Mouse (Mus musculus) embryonic facial prominence, embryonic 13.5 days (tissue): ENCODE measurements around the gene Nepro. TPM values are rescaled to one million over a fixed set of nuclear protein-coding genes. Genes with fewer than 3 reads are reported as not detected.

Experiments
- ATAC-seq: fragments of 200-750 bp; cut with Nextera tagmentation; 2 replicates; pipeline ENCODE4 v1.8.0; 2017; ENCODE audit warnings: low read depth; ENCODE audit not compliant: insufficient number of reproducible peaks, insufficient read depth, low FRiP score, low TSS enrichment
- H3K27ac ChIP-seq: fragments of 300-500 bp; sonication (generic); 2 replicates; pipeline ENCODE4 v1.5.1; 2015; ENCODE audit warnings: moderate library complexity, mild to moderate bottlenecking, inconsistent platforms
- H3K27me3 ChIP-seq: fragments of 300-500 bp; sonication (generic); 2 replicates; pipeline ENCODE4 v1.6.1; 2015; ENCODE audit warnings: mild to moderate bottlenecking, inconsistent platforms
- H3K36me3 ChIP-seq: fragments of 300-500 bp; sonication (generic); 2 replicates; pipeline ENCODE4 v1.6.1; 2015; ENCODE audit warnings: mild to moderate bottlenecking, inconsistent platforms
- H3K4me1 ChIP-seq: fragments of 300-500 bp; sonication (generic); 2 replicates; pipeline ENCODE4 v1.6.1; 2015; ENCODE audit warnings: inconsistent platforms
- H3K4me2 ChIP-seq: fragments of 300-500 bp; sonication (generic); 2 replicates; pipeline ENCODE4 v1.6.1; 2015; ENCODE audit warnings: moderate library complexity, mild to moderate bottlenecking, inconsistent platforms
- H3K4me3 ChIP-seq: fragments of 300-500 bp; sonication (generic); 2 replicates; pipeline ENCODE4 v1.5.1; 2015; ENCODE audit warnings: mild to moderate bottlenecking, inconsistent platforms
- H3K9ac ChIP-seq: fragments of 300-500 bp; sonication (generic); 2 replicates; pipeline ENCODE4 v1.6.1; 2015; ENCODE audit warnings: mild to moderate bottlenecking, inconsistent platforms
- H3K9me3 ChIP-seq: fragments of 300-500 bp; sonication (generic); 2 replicates; pipeline ENCODE4 v1.6.1; 2016; ENCODE audit warnings: inconsistent platforms
- WGBS: fragments of 180-500 bp; shearing (Covaris S2); methylation state at CpG from one replicate; pipeline ENCODE4 v1.1.7; 2015; ENCODE audit warnings: mixed read lengths; 5-methylcytosine and 5-hydroxymethylcytosine counted together
- polyA plus RNA-seq: library from polyadenylated mRNA; unstranded; fragments of >200 nt; fragmentation: Nextera tagmentation; extraction: Ambion mirVana; gene quantifications from 2 replicates; pipeline ENCODE4 v1.2.1, GENCODE M21; 2015

The Nepro gene
- polyA plus RNA-seq = 9.9 and 10.0 TPM in 2 replicates

DNA sequence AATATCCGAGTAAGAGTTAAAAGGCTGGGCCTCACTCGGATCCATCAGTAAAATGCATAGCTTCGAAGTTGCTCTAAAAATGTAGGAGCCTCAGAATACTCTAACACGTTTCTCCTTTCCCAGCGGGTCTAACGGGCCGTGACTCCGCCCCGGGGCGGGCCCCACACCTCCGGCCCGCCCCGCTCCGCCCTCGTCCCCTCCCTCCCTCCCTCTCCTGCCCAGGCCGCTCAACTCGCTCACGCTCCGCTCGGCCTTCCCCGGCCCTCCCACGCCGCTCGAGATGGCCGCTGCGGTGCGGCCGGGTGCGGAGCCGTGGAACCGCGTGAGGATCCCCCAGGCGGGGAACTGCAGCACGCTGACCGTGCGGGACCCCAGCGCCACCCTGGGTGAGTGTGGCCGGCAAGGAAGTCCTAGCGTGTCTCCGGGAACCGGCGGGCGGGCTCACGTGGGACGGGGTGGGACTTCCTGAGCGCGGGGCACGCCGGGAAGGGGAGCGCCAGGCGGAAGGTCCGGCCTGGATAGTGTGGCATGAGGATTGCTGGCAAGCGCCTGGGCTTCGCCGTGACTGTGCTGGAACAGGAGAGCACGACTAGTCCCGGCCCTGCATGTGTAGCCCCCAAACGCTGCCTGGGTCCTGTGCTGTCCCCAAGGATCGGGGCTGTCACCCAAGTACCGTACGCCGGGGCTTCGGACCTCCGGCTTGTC is at the start of gene Nepro:
TSS of gene Nepro (plus strand) at position 219 of the 705 bp plus-strand sequence.
- peak within 1 kb of the TSS; percentile 71 for H3K4me2 ChIP-seq
- peak within 1 kb of the TSS; percentile 87 for H3K9ac ChIP-seq
- WGBS = under 1% methylated on average over 62 of the region's 64 CpGs
- no peaks in the 10 kb centered on the region for H3K27me3 ChIP-seq
- ATAC-seq = peak; percentile 95
- peaks cover 22% of the 10 kb centered on the region for H3K4me1 ChIP-seq
- H3K36me3 ChIP-seq = peaks cover 25% of the 10 kb centered on the region
- no peaks in the 10 kb centered on the region for H3K9me3 ChIP-seq
- H3K4me3 ChIP-seq = peak within 1 kb of the TSS; percentile 80
- peak within 1 kb of the TSS; percentile 92 for H3K27ac ChIP-seq

DNA sequence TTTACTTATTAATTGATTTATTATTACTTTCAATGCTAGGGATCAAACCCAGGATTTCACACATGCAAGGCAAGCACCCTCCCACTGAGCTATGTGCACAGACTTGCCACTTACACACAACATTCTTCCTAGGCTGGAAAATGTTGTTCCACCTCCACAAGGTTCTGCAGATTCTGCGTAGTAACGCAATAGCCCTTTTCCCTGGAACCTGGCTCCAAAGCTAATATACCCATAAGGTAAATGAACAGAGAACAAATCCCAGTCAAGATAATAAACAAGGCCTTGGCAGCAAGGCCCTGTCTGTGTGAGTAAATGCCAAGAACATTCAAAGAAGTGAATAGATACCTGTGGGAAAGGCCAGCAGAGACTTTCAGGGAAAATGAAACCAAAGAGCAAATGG is 47.7 kb upstream of the Nepro start:
- Histone ChIP-seq H3K36me3 (no peaks in the 10 kb centered on the region), H3K9me3 (no peaks in the 10 kb centered on the region), H3K4me1 (peaks cover 64% of the 10 kb centered on the region), H3K27ac (peak overlapping the region; percentile 73), H3K9ac (no peak overlapping the region), H3K4me2 (no peak overlapping the region), H3K27me3 (no peaks in the 10 kb centered on the region), H3K4me3 (no peak overlapping the region)
- ATAC-seq = no peak
- 67% methylated on average over 2 of the region's 2 CpGs for WGBS

DNA sequence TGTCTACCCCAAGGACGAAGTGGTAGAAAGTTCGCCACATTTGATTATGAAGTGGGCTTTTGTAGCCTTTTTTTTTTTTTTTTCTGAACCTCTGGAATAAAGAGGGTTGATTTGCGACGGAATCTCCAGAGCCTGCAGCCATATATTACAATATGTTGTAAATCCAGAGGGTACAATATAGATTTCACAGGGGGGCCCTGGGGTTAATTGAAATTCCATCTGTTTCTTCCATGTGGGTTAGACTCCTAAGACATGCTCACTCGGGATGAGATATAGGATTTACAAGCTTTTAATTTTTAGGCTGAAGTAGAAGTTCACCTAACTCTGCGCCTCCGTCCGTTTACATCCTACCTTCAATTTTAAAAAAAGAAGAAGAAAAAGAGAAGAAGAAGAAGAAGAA is 45.0 kb upstream of the Nepro start:
- Histone ChIP-seq H3K9me3 (0 out of 2 replicates have a peak, but pooled peaks cover 4% of the 10 kb centered on the region), H3K27me3 (no peaks in the 10 kb centered on the region), H3K4me1 (peaks cover 41% of the 10 kb centered on the region), H3K9ac (no peak overlapping the region), H3K4me2 (peak overlapping the region; percentile 31), H3K4me3 (no peak overlapping the region), H3K36me3 (no peaks in the 10 kb centered on the region), H3K27ac (peak overlapping the region; percentile 83)
- 22% methylated on average over 8 of the region's 8 CpGs for WGBS
- no peak for ATAC-seq

DNA sequence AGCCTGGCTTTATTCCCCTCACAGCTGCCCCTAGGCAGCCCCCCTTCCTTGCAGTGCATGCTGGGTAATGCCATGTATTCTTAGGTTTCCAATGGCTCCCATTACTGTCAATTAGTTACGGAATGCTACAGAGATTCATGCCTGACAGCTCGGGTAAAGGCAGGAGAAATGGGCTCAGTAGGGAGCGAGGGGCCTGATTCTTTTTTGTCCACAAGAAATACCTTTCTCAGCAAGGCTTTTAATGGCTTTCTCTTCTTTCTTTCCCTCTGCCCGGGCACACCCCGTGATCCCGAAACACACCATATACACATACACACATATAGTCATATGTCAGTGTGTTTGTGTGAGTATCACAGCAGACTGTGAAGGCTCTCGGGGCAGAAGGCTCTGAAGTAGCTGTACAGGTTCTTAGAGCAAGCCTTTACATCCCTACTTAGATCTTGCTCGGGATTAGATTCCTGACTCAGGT is 44.6 kb upstream of the Nepro start:
- 0 out of 2 replicates have a peak, but pooled peaks have one; percentile 45 for ATAC-seq
- Histone ChIP-seq H3K27me3 (no peaks in the 10 kb centered on the region), H3K9me3 (0 out of 2 replicates have a peak, but pooled peaks cover 4% of the 10 kb centered on the region), H3K36me3 (no peaks in the 10 kb centered on the region), H3K4me1 (peaks cover 44% of the 10 kb centered on the region), H3K4me3 (no peak overlapping the region), H3K9ac (no peak overlapping the region), H3K27ac (peak overlapping the region; percentile 83), H3K4me2 (peak overlapping the region; percentile 31)
- 17% methylated on average over 8 of the region's 8 CpGs for WGBS

DNA sequence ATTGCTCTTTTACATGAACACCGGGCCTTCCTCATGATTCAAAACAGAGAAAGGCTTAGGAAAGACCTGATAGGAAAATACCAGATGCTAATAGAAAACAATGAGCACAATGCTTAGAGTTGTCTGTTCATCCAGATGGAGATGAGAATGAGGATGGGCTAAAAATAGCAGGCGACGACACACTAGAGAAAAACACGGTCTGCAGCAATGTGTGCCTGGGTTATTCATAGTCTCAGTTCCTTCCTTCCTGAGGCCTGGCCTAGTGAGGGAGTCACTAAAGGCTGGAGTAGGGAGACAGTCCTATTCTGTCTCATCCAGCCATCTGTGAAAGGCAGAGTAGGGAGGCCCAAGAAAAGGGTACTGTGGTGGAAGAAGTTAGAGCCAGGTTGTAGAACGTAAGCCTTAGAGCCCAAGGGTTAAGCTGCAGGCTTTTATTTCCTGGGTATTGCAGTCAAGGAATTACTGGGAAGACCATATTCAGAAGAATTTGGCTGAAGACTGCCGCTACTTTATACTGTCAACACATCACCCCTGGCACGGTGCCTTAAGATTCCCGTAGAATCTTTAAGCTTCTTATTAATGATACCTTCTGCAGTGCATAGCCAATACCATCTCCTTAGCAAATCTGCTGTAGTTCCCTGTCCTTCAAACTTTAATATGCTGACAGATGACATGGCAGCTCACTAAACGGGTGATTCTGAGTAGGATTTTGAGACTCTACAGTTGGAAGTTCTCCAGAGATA is 43.2 kb upstream of the Nepro start:
- Histone ChIP-seq H3K4me2 (no peak overlapping the region), H3K9me3 (0 out of 2 replicates have a peak, but pooled peaks cover 4% of the 10 kb centered on the region), H3K27me3 (no peaks in the 10 kb centered on the region), H3K4me1 (peaks cover 49% of the 10 kb centered on the region), H3K36me3 (no peaks in the 10 kb centered on the region), H3K4me3 (no peak overlapping the region), H3K27ac (peak overlapping the region; percentile 83), H3K9ac (no peak overlapping the region)
- 0 out of 2 replicates have a peak, but pooled peaks have one; percentile 27 for ATAC-seq
- 57% methylated on average over 9 of the region's 9 CpGs for WGBS

DNA sequence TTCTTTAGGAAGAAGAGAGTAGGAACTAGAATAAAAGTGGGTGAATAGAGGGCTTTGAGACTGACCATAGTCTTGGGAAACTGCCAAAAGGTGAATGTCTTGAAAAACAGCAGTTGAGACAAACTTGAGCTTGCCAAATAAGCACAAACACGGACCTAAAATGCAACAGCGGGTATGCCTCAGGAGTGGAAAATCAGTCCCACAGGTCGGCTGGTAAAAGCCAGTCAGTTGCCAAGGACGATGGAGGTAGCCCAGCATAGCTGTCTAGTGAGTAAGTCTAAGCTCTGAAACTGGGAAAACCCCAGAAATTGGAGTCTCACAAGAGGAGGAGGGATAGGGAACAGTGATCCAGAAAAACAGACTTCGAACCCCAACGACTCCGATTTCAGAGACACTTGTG is 39.5 kb upstream of the Nepro start:
- Histone ChIP-seq H3K27me3 (no peaks in the 10 kb centered on the region), H3K4me1 (peaks cover 51% of the 10 kb centered on the region), H3K36me3 (no peaks in the 10 kb centered on the region), H3K4me2 (no peak overlapping the region), H3K27ac (peak overlapping the region; percentile 55), H3K9ac (no peak overlapping the region), H3K9me3 (0 out of 2 replicates have a peak, but pooled peaks cover 4% of the 10 kb centered on the region), H3K4me3 (no peak overlapping the region)
- no peak for ATAC-seq
- WGBS = 72% methylated on average over 7 of the region's 7 CpGs

DNA sequence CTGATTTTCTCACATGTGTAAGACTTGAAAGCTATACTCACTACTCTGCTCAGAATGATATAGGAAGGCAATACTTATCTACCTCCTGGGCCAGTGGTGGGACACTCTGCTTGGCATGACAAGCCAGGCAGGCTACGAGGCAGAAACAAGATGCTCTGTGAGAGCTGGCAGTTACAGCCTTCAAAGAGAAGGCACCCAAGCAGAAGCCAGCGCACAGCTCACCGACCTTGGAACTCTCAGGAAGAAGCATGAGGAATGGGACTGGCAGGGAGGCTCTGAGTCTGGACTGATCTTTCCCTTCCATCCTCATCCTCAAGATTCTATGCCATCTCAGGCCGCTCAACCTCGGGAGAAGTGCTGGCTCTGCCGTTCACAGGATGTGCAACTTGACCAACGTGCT is 38.7 kb upstream of the Nepro start:
- H3K4me3 ChIP-seq = no peak overlapping the region
- 0 out of 2 replicates have a peak, but pooled peaks cover 4% of the 10 kb centered on the region for H3K9me3 ChIP-seq
- no peaks in the 10 kb centered on the region for H3K36me3 ChIP-seq
- ATAC-seq = no peak
- H3K9ac ChIP-seq = no peak overlapping the region
- no peak overlapping the region for H3K4me2 ChIP-seq
- H3K27me3 ChIP-seq = no peaks in the 10 kb centered on the region
- H3K27ac ChIP-seq = peak overlapping the region; percentile 55
- H3K4me1 ChIP-seq = peaks cover 44% of the 10 kb centered on the region
- WGBS = 79% methylated on average over 7 of the region's 7 CpGs

DNA sequence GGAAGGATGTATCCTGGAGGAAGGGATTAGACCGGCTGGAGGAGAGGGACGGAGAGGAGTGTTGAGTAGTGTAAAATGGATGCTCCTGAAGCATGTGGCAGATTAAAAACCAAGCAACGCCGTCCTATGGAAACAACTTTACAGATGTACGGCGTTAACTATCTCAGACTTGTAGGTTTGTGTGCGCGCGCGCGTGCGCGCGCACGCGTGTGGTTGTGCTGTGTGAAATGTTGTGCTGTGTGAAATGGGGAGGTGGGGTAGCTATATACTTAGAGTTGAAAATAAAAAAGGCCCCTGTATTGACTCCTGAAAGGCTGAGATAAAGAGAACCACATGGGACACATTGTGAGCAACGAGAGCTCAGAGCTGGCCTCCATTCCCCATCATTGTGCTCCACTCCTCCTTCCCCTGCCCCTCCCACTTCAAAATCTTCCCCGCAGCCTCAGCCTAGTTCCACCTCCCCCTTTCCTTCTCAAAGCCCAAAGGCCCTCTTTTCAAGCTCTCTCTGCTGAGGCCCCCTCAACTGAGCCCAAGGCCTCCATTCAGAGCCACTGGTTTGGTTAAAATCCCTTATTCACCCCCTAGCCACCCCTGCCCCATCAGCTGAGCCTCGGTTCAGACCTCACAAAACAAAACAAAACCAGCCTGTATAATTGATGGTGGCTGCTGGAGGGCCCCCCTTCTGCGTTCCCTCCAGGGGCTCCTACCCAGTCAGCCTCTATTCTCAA is 36.9 kb upstream of the Nepro start:
- ATAC-seq = peak; percentile 77
- WGBS = 29% methylated on average over 20 of the region's 20 CpGs
- peak overlapping the region; percentile 93 for H3K27ac ChIP-seq
- no peaks in the 10 kb centered on the region for H3K27me3 ChIP-seq
- H3K9me3 ChIP-seq = 0 out of 2 replicates have a peak, but pooled peaks cover 4% of the 10 kb centered on the region
- H3K4me2 ChIP-seq = peak overlapping the region; percentile 50
- H3K9ac ChIP-seq = peak overlapping the region; percentile 52
- H3K4me1 ChIP-seq = peaks cover 48% of the 10 kb centered on the region
- H3K36me3 ChIP-seq = no peaks in the 10 kb centered on the region
- H3K4me3 ChIP-seq = peak overlapping the region; percentile 16

DNA sequence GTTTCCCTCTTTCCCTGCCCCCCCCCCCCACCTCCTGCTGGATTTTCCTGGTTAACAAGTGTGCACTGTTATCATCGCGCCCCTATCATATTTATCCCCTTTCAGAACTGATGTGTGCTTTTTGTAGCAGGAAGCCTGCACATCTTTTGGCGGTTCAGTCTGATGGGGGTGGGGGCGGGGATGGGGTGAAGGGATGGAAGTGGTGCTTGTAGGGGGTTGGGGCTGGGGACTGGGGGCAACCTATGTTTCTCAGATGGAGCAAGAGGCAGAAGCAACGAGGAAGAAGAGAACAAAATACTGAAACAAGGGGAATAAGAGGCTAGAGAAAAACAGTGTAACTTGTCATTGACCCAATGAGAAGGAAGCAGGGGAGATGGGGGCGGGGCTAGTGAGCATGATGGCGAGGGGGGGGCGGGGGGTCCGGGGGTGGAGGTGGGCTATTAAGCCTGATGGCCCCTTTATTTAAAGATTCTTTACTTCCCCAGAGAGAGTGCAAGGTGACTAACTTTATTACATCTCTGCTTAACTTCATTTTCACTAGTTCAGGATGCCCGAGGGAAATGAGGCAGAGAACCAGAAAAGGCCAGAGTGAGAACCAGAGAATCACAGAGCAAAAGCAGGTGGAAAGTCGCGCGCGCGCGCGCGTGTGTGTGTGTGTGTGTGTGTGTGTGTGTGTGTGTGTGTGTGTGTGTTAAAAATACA is 36.2 kb upstream of the Nepro start:
- H3K4me1 ChIP-seq = peaks cover 48% of the 10 kb centered on the region
- H3K27me3 ChIP-seq = no peaks in the 10 kb centered on the region
- peak overlapping the region; percentile 52 for H3K9ac ChIP-seq
- 5% methylated on average over 17 of the region's 18 CpGs for WGBS
- peak overlapping the region; percentile 16 for H3K4me3 ChIP-seq
- H3K9me3 ChIP-seq = no peaks in the 10 kb centered on the region
- no peaks in the 10 kb centered on the region for H3K36me3 ChIP-seq
- H3K27ac ChIP-seq = peak overlapping the region; percentile 93
- H3K4me2 ChIP-seq = peak overlapping the region; percentile 50
- ATAC-seq = peak; percentile 87

DNA sequence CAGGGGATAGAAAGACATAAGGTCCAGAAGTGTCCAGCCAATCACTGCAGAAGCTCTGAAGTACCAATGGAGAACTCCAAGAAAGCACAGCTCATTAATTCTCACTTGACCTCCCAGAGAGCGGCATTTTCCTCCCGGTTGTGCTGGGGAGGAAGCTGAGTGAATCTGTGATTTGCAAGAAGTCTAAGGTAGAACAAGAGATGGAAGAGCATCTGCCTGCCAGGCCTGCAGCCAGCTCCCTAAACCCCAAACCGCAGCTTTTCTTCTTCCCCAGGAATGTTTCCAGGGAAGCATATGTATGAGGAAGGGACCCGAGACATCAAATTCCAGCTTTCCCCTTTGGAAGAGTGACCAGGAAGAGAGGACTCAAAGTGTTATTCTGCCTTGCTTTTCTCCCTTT is 35.6 kb upstream of the Nepro start:
- Histone ChIP-seq H3K27me3 (no peaks in the 10 kb centered on the region), H3K4me1 (peaks cover 48% of the 10 kb centered on the region), H3K4me3 (no peak overlapping the region), H3K36me3 (no peaks in the 10 kb centered on the region), H3K27ac (peak overlapping the region; percentile 93), H3K9ac (no peak overlapping the region), H3K9me3 (no peaks in the 10 kb centered on the region), H3K4me2 (peak overlapping the region; percentile 50)
- ATAC-seq = no peak
- WGBS = 5% methylated on average over 4 of the region's 4 CpGs

DNA sequence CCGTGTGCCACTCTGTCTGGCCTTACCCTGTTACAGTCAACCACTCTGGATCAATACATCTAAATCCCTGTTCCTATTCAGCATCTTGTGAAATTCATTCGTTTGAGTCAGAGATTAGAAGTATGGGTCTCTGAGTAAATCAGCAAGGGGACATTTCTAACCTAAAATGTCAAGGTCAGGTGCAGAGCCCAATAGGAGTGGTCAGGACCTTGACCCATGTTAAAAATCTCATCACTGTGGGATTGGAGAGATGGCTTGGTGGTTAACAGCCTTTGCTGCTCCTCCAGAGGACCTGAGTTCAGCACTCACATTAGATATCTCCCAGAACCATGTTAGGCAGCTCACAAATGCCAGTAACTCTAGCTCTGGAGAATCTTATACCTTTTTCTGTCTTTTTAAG is 33.6 kb upstream of the Nepro start:
- no peaks in the 10 kb centered on the region for H3K36me3 ChIP-seq
- no peak overlapping the region for H3K4me2 ChIP-seq
- no peaks in the 10 kb centered on the region for H3K9me3 ChIP-seq
- H3K27ac ChIP-seq = no peak overlapping the region
- no peak overlapping the region for H3K9ac ChIP-seq
- peaks cover 36% of the 10 kb centered on the region for H3K4me1 ChIP-seq
- ATAC-seq = no peak
- 81% methylated on average over 2 of the region's 2 CpGs for WGBS
- no peak overlapping the region for H3K4me3 ChIP-seq
- H3K27me3 ChIP-seq = no peaks in the 10 kb centered on the region
